Mouse (Mus musculus) MEL (cell line): ENCODE results near the gene Ssr2. TPM values are rescaled to one million over a fixed set of nuclear protein-coding genes. Genes with fewer than 3 reads are reported as not detected.
A peak's percentile ranks its signal among the peaks of the same experiment; 100 is the strongest.

ENCODE experiments used
- DNase-seq: peaks from one replicate; pipeline ENCODE4 v3.0.0; 2011; ENCODE audit warnings: low read depth, low spot score
- H3K27ac ChIP-seq: 2 replicates; pipeline ENCODE4 v1.5.1; 2012; ENCODE audit warnings: low read depth, mild to moderate bottlenecking, control low read depth, low read length, moderate library complexity; ENCODE audit not compliant: control insufficient read depth
- H3K27me3 ChIP-seq, 2 experiments: fragments of 150-350 bp in 1 of 2; sonication (generic) in 1 of 2; 2 replicates each; pipeline ENCODE4 v1.6.1; 2012; ENCODE audit warnings: low read length in 2 of 2, mild to moderate bottlenecking in 2 of 2, improper control_type of control experiment in 1 of 2, moderate library complexity in 1 of 2; ENCODE audit not compliant: insufficient read depth in 2 of 2, control insufficient read depth in 1 of 2
- H3K36me3 ChIP-seq, 2 experiments: 2 replicates each; pipeline ENCODE4 v1.6.1; 2012 to 2014; ENCODE audit warnings: low read length in 2 of 2, improper control_type of control experiment in 1 of 2, inconsistent platforms in 1 of 2, mild to moderate bottlenecking in 1 of 2; ENCODE audit not compliant: insufficient read depth in 2 of 2, control insufficient read depth in 1 of 2
- H3K4me1 ChIP-seq, 2 experiments: fragments of 150-350 bp in 1 of 2; sonication (generic) in 1 of 2; 2 replicates each; pipeline ENCODE4 v1.6.1; 2012; ENCODE audit warnings: low read length in 2 of 2, improper control_type of control experiment in 1 of 2, mild to moderate bottlenecking in 1 of 2; ENCODE audit not compliant: insufficient read depth in 2 of 2, control insufficient read depth in 1 of 2
- H3K4me3 ChIP-seq, 2 experiments: fragments of 150-350 bp in 1 of 2; sonication (generic) in 1 of 2; 2 replicates each; pipeline ENCODE4 v1.5.1; 2012; ENCODE audit warnings: low read depth in 2 of 2, low read length in 2 of 2, mild to moderate bottlenecking in 2 of 2, moderate library complexity in 2 of 2, control low read depth in 1 of 2, improper control_type of control experiment in 1 of 2; ENCODE audit not compliant: control insufficient read depth in 1 of 2, insufficient read depth in 1 of 2
- H3K79me2 ChIP-seq: 2 replicates; pipeline ENCODE4 v1.6.1; 2012; ENCODE audit warnings: mild to moderate bottlenecking, low read length, moderate library complexity; ENCODE audit not compliant: control insufficient read depth, poor library complexity, insufficient read depth
- H3K9ac ChIP-seq: 2 replicates; pipeline ENCODE4 v1.6.1; 2012; ENCODE audit warnings: low read depth, mild to moderate bottlenecking, control low read depth, low read length, moderate library complexity; ENCODE audit not compliant: control insufficient read depth, poor library complexity, severe bottlenecking
- H3K9me3 ChIP-seq: fragments of 150-350 bp; sonication (generic); replicated peaks from 2 replicates; pipeline ENCODE4 v1.6.1; 2012; ENCODE audit warnings: mild to moderate bottlenecking, low read length, improper control_type of control experiment, moderate library complexity; ENCODE audit not compliant: insufficient read depth
- CHD1 ChIP-seq: IDR thresholded peaks from 2 replicates; pipeline ENCODE4 v1.6.1; 2012; ENCODE audit warnings: low read depth, mild to moderate bottlenecking, inconsistent platforms, low read length, improper control_type of control experiment
- CTCF ChIP-seq, 3 experiments: IDR thresholded peaks in 2 of 3; conservative IDR thresholded peaks in 1 of 3; 2 replicates each; pipeline ENCODE4 v1.5.1; 2011 to 2012; ENCODE audit warnings: low read length in 3 of 3, low read depth in 2 of 3, mild to moderate bottlenecking in 2 of 3, improper control_type of control experiment in 1 of 3, inconsistent platforms in 1 of 3, mixed read lengths in 1 of 3, moderate library complexity in 1 of 3; ENCODE audit not compliant: control insufficient read depth in 1 of 3, insufficient read depth in 1 of 3, poor library complexity in 1 of 3, severe bottlenecking in 1 of 3
- E2F4 ChIP-seq: IDR thresholded peaks from 2 replicates; pipeline ENCODE4 v1.6.1; 2011; ENCODE audit warnings: low read depth, low read length, improper control_type of control experiment, borderline replicate concordance
- ELF1 ChIP-seq: IDR thresholded peaks from 2 replicates; pipeline ENCODE4 v1.6.1; 2014; ENCODE audit warnings: low read depth, mild to moderate bottlenecking, inconsistent platforms, low read length, improper control_type of control experiment, moderate library complexity
- EP300 ChIP-seq, 2 experiments: IDR thresholded peaks; 2 replicates each; pipeline ENCODE4 v1.6.1; 2011; ENCODE audit warnings: improper control_type of control experiment in 2 of 2, low read length in 2 of 2, low read depth in 1 of 2, mild to moderate bottlenecking in 1 of 2
- ETS1 ChIP-seq: IDR thresholded peaks from 2 replicates; pipeline ENCODE4 v1.6.1; 2012; ENCODE audit warnings: low read depth, mild to moderate bottlenecking, inconsistent platforms, low read length, improper control_type of control experiment, moderate library complexity
- GABPA ChIP-seq: IDR thresholded peaks from 2 replicates; pipeline ENCODE4 v1.6.1; 2012; ENCODE audit warnings: low read depth, mild to moderate bottlenecking, inconsistent platforms, low read length, improper control_type of control experiment, moderate library complexity
- JUND ChIP-seq: IDR thresholded peaks from 2 replicates; pipeline ENCODE4 v1.6.1; 2011; ENCODE audit warnings: low read depth, mild to moderate bottlenecking, improper control_type of control experiment, low read length
- MAX ChIP-seq: IDR thresholded peaks from 2 replicates; pipeline ENCODE4 v1.6.1; 2011; ENCODE audit warnings: low read length, improper control_type of control experiment
- MEF2A ChIP-seq: IDR thresholded peaks from 2 replicates; pipeline ENCODE4 v1.6.1; 2014; ENCODE audit warnings: low read depth, mild to moderate bottlenecking, inconsistent platforms, low read length, improper control_type of control experiment; ENCODE audit not compliant: poor library complexity, insufficient replicate concordance, severe bottlenecking; ENCODE audit errors: extremely low read depth
- MYB ChIP-seq: IDR thresholded peaks from 2 replicates; pipeline ENCODE4 v1.6.1; 2011; ENCODE audit warnings: mild to moderate bottlenecking, low read depth, low read length, improper control_type of control experiment
- NELFE ChIP-seq: IDR thresholded peaks from 2 replicates; pipeline ENCODE4 v1.6.1; 2011; ENCODE audit warnings: low read depth, low read length, improper control_type of control experiment
- NRF1 ChIP-seq: IDR thresholded peaks from 2 replicates; pipeline ENCODE4 v1.6.1; 2014; ENCODE audit warnings: low read depth, mild to moderate bottlenecking, inconsistent platforms, low read length, improper control_type of control experiment, moderate library complexity; ENCODE audit not compliant: poor library complexity, insufficient read depth, severe bottlenecking
- POLR2A ChIP-seq, 2 experiments: IDR thresholded peaks; 2 replicates each; pipeline ENCODE4 v1.6.1; 2011 to 2012; ENCODE audit warnings: low read length in 2 of 2, mild to moderate bottlenecking in 2 of 2, control low read depth in 1 of 2, improper control_type of control experiment in 1 of 2, low read depth in 1 of 2, moderate library complexity in 1 of 2; ENCODE audit not compliant: control insufficient read depth in 1 of 2, insufficient read depth in 1 of 2, poor library complexity in 1 of 2
- RCOR1 ChIP-seq: IDR thresholded peaks from 2 replicates; pipeline ENCODE4 v1.6.1; 2012; ENCODE audit warnings: low read depth, mild to moderate bottlenecking, inconsistent platforms, low read length, improper control_type of control experiment
- SIN3A ChIP-seq: IDR thresholded peaks from 2 replicates; pipeline ENCODE4 v1.6.1; 2012; ENCODE audit warnings: low read length, improper control_type of control experiment, inconsistent platforms
- TBP ChIP-seq: IDR thresholded peaks from 2 replicates; pipeline ENCODE4 v1.8.0; 2011; ENCODE audit warnings: low read depth, low read length, improper control_type of control experiment
- TCF12 ChIP-seq: IDR thresholded peaks from 2 replicates; pipeline ENCODE4 v1.6.1; 2014; ENCODE audit warnings: low read depth, mild to moderate bottlenecking, inconsistent platforms, low read length, improper control_type of control experiment, moderate library complexity
- USF1 ChIP-seq: IDR thresholded peaks from 2 replicates; pipeline ENCODE4 v1.6.1; 2014; ENCODE audit warnings: low read depth, mild to moderate bottlenecking, inconsistent platforms, low read length, improper control_type of control experiment, moderate library complexity
- USF2 ChIP-seq, 2 experiments: IDR thresholded peaks; 2 replicates each; pipeline ENCODE4 v1.6.1; 2011 to 2012; ENCODE audit warnings: improper control_type of control experiment in 2 of 2, low read length in 2 of 2, borderline replicate concordance in 1 of 2, inconsistent platforms in 1 of 2, low read depth in 1 of 2, mild to moderate bottlenecking in 1 of 2; ENCODE audit not compliant: insufficient read depth in 1 of 2
- ZC3H11A ChIP-seq: IDR thresholded peaks from 2 replicates; pipeline ENCODE4 v1.6.1; 2012; ENCODE audit warnings: low read depth, mild to moderate bottlenecking, inconsistent platforms, low read length, improper control_type of control experiment
- ZKSCAN1 ChIP-seq: IDR thresholded peaks from 2 replicates; pipeline ENCODE4 v1.6.1; 2012; ENCODE audit warnings: low read depth, mild to moderate bottlenecking, inconsistent platforms, low read length, improper control_type of control experiment, moderate library complexity
- ZMIZ1 ChIP-seq: IDR thresholded peaks from 2 replicates; pipeline ENCODE4 v1.6.1; 2012; ENCODE audit warnings: low read depth, mild to moderate bottlenecking, inconsistent platforms, low read length, improper control_type of control experiment, moderate library complexity
- polyA plus RNA-seq, 2 experiments: library from polyadenylated mRNA; stranded (reverse) in 1 of 2; unstranded in 1 of 2; fragments of >175 nt in 1 of 2; fragments of >200 nt in 1 of 2; gene quantifications; 2 replicates each; pipeline versions ENCODE4 v1.2.1 to v1.2.4; 2012; ENCODE audit warnings: low replicate concordance in 2 of 2, low read depth in 1 of 2; ENCODE audit not compliant: insufficient read length in 2 of 2, insufficient read depth in 1 of 2, missing spikeins in 1 of 2
- total RNA-seq: library from RNA; depleted of rRNA; stranded (reverse); fragments of 300-350 nt; gene quantifications from 2 replicates; pipeline ENCODE4 v1.2.3, GENCODE M21; 2012

The Ssr2 gene
- total and polyA plus RNA-seq, 3 experiments, result 176 to 706 (median 594) TPM

DNA sequence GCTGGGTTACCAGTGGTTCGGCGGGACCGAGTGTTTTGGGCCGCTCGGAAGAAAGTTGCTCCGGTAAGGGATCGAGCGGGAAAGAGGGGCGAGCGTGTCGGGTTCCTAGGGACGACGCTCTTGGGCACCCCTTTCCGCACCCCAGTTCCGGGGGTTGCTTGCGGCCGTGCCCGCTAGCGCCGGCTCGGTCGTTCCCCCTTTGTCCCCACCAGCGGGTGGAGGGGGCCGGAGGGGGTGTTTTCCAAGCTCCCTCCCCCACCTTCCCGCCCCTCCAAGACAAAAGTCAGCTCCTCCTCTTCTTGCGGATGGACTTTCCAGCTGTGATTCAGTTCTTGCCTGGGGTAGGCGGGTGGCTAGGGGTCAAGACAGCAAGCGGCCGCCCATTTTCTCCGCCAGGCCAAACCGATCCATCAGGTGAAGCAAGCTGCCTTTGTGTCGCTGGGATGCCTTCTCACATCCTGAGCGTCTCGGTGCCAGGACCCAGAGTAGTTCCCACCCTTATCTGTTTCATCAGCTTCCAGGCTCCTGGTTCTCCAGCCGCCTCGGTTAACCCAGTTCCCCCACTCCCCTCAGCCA, 45.9 kb downstream of the Ssr2 start:
- H3K36me3 ChIP-seq, result peaks cover 6 to 49% of the 10 kb centered on the region in 2 experiments
- TF ChIP-seq ZKSCAN1 (no peak), ETS1 (0 out of 2 replicates have a peak, but pooled peaks have one; percentile 34), CHD1 (0 out of 2 replicates have a peak, but pooled peaks have one; percentile 25), MEF2A (no peak), ELF1 (no peak), NELFE (peak; percentile 53), SIN3A (peak; percentile 58), RCOR1 (0 out of 2 replicates have a peak, but pooled peaks have one; percentile 14), NRF1 (0 out of 2 replicates have a peak, but pooled peaks have one; percentile 15), ZMIZ1 (0 out of 2 replicates have a peak, but pooled peaks have one; percentile 34), POLR2A (IDR thresholded peaks at IDR 0.05; ENCODE audit: control insufficient read depth in 1 of 2, insufficient read depth in 1 of 2, low read depth in 1 of 2, low read length in 2 of 2, poor library complexity in 1 of 2) (0 out of 4 replicates have a peak, but pooled peaks of 1 of the 2 experiments have one; percentile 20), MAX (0 out of 2 replicates have a peak, but pooled peaks have one; percentile 22), ZC3H11A (no peak), MYB (peak; percentile 43; the same call in 1 of the 2 replicates), CTCF (IDR thresholded peaks at IDR 0.05 in 2 of 3, conservative IDR thresholded peaks at IDR 0.05 in 1 of 3; ENCODE audit: control insufficient read depth in 1 of 3, insufficient read depth in 1 of 3, low read depth in 2 of 3, low read length in 3 of 3, poor library complexity in 1 of 3, severe bottlenecking in 1 of 3) (0 out of 6 replicates have a peak, but pooled peaks of 1 of the 3 experiments have one; percentile 6), JUND (no peak), GABPA (0 out of 2 replicates have a peak, but pooled peaks have one; percentile 12), TBP (0 out of 2 replicates have a peak, but pooled peaks have one; percentile 35), USF2 (IDR thresholded peaks at IDR 0.05; ENCODE audit: borderline replicate concordance in 1 of 2, insufficient read depth in 1 of 2, low read depth in 1 of 2, low read length in 2 of 2) (no peak), E2F4 (no peak), USF1 (no peak), TCF12 (peak; percentile 38; the same call in 1 of the 2 replicates), EP300 (IDR thresholded peaks at IDR 0.05; ENCODE audit: low read depth in 1 of 2, low read length in 2 of 2) (peak in 1 of 2 experiments; percentile 16; a peak in 1 of 4 replicates)
- TF ChIP-seq, all 39 proteins: peak for 15
- Histone ChIP-seq H3K4me1 (peaks cover 34 to 48% of the 10 kb centered on the region in 2 experiments), H3K27me3 (no peaks in the 10 kb centered on the region), H3K9me3 (no peaks in the 10 kb centered on the region), H3K4me3 (peak overlapping the region; percentile 78 to 87), H3K79me2 (peaks cover 65% of the 10 kb centered on the region), H3K9ac (peak overlapping the region; percentile 85), H3K27ac (peak overlapping the region; percentile 97)
- DNase-seq, result peak; percentile 76
